Mouse (Mus musculus) adrenal gland, postnatal 36 days (tissue): Measurements from ENCODE around the gene Sugt1. TPM values are rescaled to one million over a fixed set of nuclear protein-coding genes. Genes with fewer than 3 reads are reported as not detected.

Experiments
- DNase-seq, 2 experiments: peaks; one replicate each; pipeline ENCODE4 v3.0.0; 2021; ENCODE audit warnings: mixed read lengths in 1 of 2
- total RNA-seq, 2 experiments: library from RNA; stranded (reverse); gene quantifications; 2 replicates each; pipeline ENCODE4 v1.2.3; 2021

The Sugt1 gene
- total RNA-seq, 2 experiments from 2014 or later = 96.7 to 149 TPM

DNA sequence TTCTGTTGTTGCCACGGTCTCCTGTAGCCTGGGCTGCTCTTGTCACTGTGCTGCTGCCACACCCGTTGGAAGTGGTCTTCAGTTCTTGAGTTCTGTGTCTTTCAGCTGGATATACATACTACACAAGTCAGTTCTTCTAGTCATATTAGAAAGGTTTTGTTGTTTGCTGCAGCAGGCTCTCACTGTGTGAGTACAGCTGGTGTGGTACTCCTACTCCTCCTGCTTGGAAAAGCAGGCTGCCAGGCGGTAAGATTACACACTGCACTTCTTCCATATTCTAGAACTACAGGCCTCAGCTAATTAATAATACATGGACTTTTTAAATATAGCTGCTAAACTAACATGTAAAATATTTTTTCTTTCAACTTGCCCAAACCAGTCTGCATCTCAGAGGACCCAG, 19.4 kb downstream of the Sugt1 start:
- no peak for DNase-seq

DNA sequence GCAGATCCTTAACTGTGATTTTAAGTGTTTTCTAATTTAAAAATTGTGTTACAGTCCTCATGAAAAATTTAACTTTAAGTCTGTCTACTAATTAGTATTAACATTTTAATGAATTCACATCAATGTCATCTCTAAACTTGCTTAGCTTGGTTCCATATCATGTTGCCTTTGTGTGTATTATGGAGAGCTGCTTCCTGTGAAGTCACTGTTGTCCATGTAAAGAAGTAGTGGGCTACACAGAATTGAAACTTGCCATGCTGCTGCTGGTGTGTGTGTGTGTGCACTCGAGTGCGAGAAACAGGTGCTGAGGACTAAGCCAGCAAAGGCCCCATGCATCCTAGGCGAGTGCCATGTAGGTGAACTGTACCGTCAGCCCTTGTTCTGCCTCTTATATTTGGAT, 19.9 kb downstream of the Sugt1 start:
- no peak for DNase-seq

DNA sequence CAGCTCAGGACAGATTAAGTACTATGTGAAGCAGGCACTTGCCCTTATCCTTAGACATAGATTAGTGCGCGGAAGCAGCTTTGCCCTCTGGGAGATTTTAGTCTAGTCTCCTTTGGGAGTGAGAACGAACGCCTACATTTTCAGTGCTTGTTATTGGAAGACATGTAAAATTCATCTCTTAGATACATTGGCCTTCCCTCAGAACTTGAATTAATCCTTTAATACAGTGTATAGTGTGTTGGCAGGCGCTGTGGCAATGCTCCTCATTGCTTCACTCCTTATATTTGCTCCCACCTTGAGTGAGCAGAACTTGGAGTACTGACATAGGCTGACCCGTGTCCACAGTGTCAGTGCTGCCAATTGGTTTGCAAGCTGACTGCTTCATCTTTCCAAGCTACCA, 20.8 kb downstream of the Sugt1 start:
- no peak for DNase-seq

DNA sequence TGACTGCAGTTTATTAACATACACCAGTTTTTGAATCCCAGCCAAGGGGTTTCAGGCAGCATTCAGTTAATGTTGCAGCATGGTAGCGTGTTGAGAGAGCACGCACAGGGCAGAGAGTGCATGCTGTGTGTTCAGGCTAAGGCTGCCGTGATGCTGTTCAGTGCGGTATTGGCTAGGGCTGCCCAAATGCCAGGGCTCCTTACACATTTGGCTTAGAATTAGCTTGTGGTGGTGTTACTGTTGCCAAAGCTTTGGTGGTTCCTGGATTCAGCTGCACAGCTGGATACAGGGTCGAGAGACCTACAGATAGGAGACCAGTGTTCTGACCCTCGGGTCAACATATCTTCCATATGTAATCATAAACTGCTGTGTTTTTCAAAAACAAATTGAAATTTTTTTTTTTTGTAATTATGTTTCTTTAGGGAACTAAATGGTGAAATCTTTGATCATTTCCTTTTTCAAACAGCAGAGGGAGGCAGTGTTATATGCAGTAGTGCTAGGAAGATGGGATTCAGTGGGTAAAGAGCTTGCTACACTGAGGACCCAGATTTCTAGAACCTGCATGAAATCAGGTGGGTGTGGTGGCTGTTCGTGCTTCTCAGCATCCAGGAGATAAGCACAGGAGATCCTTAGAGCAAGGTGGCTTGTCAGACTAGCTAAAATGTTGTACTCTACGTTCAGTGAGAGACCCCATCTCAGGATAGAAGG, 29.8 kb downstream of the Sugt1 start:
- no peak for DNase-seq

DNA sequence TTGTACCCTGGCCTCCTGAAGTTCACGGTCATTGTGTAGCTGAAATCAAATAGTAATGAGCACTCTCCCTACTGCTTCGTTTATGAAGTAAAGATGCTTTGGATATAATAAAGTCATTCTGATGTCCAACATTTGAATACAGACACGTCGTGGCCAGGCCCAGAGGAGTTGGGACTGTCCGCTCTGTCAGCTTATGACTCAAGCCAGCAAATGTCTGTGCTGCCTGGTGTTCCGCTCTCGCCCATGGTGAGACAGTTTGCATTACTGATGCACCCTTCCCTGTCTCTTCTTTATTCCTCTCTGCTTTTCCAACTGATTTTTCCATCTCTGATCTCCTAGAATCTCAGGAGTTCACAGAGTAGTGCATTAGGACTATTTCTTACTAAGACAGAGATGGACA, 32.3 kb downstream of the Sugt1 start:
- DNase-seq = no peak

DNA sequence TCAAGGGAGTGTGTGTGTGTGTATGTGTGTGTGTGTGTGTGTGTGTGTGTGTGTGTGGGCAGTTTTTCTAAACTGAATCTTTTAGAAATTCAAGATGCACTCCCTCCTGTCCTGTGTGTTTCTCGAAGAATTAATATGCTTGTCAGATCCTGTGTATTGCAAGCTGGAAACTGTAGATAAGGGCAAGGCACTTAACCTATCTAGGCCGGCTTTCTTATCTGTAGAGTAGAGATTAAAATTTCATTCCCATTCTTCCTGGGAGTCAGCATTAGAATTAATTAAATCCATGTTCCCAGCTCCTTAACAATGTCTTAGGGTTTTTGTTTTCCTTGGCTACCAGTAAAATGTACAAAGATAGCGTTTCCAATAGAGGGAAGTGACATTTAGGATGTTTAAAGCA, 33.7 kb downstream of the Sugt1 start:
- DNase-seq = no peak

DNA sequence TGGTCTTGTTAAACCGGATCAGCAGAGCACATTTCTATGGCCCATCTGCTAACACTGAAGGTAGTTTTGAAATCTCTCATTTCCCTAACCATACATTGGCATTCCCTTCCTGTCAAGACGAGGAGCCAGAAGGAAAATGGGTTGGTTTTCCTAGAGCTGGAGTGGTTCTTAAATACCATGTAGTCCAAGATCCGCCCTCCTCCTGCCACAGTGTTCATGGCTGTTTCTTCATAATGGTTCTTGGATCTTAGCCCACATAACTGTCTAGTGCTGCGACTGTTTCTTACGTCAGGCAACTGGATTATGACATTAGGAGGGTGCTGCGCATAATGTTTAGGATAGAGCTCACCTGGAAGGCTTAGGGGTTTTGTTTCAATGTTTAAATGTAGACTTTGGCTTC, 44.8 kb downstream of the Sugt1 start:
- no peak for DNase-seq

DNA sequence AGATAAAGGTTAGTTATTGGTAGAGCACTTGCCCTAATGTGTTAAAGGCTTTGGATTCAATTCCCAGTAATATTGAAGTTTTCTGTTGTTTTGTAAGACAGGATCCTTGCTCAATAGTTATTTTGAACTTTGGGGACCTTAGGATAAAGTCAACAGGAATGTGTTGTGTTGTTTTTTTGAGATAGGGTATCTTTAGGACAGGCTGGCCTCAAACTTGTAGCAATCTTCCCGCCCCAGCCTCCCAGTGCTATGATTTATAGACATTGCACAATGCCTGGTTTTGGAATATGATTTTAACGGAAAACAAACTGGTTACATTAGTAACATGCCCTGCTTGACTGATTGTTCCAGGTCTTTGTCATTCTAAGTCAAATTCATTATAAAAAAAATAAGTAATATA, 45.7 kb downstream of the Sugt1 start:
- peak; percentile 26 to 28 for DNase-seq

DNA sequence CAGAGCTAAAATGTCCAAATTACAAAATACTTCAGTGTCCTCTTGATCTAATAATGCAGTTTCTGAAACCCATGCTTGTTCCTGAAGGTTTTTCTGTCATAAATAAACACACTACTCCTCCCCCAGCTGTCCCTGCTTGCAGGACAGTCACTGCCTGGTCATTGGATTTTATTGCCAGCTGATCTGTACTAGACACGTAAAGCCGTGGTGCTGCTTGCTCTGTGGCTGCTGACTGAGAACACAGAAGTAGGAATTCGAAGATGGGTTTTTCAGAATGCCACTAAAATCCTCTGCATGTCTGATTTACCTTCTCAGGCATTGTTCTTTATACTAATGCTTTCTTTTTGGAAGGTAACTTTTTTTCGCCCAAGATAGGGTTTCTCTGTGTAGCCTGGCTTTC, 49.3 kb downstream of the Sugt1 start:
- DNase-seq = peak in 1 of 2 experiments; percentile 28

DNA sequence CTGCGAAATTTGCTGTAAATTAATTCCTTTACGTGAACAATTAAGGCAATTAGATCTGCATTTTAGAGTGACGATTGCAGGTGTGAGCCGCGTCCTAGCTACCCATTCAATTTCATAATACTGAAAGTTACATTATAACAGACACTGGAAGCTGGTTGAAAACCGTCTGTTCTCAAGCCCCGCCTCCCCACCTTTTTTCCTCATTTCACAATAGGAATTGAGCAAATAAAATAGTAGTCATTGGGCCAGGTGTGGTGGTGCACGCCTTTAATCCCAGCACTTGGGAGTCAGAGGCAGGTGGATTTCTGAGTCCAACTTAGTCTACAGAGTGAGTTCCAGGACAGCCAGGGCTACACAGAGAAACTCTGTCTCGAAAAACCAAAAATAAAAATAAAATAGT, 54.6 kb downstream of the Sugt1 start:
- no peak for DNase-seq

DNA sequence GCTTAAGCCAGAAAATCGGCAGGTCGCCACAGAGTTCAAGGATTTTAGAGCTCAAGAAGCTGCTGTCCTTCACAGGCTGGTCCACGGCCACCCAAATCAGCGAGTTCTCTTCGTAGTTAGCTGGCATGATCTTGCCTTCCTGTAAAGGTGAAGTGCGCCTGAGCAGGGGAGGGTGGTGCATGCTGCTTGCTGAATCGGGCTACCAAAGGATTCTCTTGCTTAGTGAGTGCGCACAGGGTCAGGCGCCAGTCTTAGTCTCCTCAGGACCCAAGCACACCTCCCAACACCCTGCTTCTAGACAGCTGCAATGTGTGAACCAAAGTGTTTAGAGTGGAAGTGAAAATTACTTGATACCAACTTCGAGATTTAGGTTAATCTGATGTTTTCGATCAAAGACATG, 57.9 kb downstream of the Sugt1 start:
- no peak for DNase-seq

DNA sequence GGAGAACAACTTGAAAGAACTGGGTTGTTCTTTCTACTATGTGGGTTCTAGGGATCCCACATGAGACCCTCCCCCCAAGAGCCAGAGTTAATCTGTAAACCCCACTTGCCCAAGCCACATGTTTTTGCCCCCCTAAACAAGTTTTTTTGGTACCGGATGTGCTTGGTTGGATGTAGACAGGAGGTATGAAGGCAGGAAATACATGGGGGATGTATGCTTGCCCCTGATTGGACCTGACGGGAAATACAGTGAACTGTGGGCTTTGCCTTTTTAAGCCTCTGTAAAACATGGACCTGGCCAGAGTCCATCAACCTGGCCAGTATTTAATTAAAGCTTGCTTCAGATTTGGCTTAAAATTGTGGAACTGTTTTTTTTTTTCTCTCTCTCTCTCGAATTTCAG, 62.2 kb downstream of the Sugt1 start:
- no peak for DNase-seq

DNA sequence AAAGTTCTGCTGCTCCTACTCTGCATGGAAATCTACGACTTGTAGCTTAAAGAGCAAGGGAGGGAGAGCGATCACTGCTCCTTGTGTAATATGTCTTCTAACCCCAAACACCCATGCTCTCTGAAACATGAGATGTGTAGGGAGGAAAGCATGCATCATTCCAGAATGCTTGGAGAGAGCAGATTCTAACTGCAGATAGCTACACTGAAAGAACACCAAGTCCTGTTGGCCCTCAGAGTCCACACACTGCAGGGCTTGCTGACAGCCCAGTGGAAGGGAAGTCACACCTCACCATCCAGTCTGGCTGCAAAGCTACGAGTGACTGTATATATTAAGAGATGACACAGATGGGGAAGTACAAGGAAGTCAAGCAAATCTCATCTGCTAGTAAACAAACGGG, 65.2 kb downstream of the Sugt1 start:
- no peak for DNase-seq

DNA sequence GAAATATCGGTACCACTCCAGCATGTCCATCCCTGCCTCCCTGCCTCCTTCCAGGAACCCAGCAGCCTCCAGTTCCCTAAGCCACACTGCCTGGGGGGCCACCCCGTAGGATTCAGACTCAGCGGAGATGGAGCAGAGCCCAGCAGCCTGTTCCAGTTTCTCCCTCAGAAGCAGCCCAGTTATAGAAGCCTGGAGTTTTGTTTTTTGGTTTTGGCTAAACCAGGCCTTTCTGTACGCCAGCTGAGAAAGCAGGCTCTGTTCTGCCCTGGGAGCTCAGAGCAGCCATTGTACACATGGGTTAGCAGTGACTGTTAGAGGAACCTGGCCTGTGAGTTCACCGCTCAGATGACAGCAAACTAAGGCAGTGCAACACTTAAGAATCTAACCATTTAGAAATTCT, 70.8 kb downstream of the Sugt1 start:
- DNase-seq = no peak

DNA sequence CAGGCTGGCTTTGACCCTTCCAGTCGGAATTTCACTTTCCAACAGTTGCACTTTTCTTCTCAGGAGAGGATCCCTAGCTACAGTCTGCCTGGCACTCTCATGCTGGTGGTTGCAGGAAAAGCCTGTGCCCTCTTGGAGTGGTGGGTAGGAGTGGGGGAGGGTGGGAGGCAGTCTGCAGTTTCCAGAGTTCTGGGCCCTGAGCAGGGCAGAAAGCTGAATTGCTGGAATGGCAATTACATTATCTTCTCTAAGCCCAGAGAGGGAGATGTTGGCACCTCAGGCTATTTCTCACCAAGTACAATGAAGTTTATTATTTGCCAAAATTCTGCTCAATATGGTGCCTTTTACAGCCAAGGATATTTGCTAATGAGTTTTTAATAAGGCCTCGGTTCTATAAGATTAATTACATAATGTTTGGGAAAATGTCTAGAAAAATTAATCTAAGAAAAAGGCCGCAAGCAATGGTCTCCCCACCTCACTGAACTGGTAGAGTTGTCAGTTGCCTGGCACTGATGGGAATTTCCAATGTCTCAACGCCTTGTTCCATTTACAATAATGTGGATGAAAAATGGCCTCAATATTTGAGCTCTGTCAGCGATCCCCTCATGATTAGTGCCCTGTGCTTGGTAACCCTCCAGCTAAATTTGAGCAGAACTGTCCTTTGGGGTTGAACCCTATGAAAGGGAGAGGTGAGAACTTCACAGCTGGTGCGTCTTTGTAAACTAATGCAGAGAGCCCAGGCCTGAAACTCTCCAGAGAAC, 71.4 kb downstream of the Sugt1 start:
- DNase-seq = no peak

DNA sequence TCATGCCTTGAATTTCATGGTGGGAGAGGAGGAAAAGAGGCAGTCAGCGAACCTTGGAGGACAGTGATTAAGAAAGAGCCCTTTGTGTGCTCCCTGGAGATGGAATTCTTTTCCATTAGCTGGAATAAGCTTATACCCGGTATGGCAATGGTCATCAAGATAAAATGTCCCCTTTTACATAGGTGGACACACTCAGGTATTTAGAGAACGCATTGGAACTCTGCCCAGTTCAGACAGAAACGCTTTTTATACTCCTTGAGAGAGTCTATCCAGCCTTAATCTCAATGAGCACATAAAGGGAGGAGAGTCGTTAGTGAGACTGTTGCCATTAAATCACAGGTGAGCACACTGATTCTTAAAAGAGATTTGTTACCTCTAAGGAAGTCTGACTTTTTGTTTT, 73.0 kb downstream of the Sugt1 start:
- no peak for DNase-seq

DNA sequence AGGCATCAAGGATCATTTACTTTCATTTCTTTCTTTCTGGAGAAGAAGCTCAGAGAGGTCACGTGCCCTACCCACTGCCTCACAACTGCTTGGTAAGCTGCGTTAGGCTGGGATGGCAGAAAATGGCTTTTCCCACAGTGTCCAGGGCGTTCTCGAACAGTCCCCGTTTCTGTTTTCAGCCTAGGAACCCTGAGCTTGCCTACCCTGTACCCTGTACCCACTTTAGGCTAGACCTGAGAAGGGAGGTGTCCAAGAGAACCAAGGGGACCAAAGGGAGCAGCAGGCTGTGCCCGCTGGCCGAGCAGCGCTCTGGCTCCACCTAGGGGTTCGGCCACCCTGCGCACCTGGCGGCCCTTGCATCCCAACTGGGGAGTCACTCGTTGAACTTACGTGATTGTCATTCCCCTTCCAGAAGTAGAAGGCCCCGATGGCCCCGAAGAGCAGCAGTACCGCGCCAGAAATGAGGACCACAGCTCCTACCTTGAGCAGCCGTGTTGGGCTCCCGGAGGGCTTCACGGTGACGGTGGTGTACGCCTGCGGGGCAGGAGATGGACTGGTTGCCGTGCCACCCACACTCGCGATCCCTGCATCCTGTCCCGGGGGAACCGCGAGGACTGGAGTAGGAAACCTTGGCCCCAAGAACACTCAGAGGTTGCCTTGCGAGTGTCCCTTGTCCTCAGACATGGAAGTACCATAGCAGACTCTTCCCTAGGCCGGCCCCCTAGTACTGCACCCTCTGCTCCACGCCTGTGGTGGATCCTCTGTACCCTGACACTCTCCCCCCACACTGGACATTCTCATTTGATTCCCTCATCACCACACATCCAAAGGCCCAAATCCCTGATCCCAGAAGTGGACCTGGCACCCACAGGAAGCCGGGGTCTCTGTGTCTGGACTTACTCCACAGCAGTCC, 73.8 kb downstream of the Sugt1 start:
- DNase-seq = peak; percentile 80 to 87

DNA sequence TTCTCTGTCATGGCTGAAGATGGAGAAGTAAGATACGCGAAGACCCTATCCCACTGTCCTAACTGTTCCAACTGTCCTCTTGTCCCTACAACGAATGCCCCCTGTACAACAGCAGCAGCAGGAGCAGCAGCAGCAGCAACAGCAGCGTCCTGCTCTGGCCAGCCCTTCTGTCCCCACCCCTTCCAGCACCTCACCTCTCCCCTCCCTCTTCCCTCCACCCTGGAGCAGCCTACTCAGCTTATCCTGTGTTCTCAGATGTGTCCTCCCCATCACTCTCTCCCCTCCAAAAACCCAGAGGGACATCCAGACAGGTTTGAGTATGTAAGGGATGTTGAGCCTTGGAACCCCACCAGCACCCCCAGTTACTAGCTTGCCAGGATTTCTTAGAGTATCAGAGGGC, 74.5 kb downstream of the Sugt1 start, which contains the start of gene Cnmd:
Cnmd (minus strand) TSS at position 170 of the 400 bp plus-strand sequence.
- no peak for DNase-seq

DNA sequence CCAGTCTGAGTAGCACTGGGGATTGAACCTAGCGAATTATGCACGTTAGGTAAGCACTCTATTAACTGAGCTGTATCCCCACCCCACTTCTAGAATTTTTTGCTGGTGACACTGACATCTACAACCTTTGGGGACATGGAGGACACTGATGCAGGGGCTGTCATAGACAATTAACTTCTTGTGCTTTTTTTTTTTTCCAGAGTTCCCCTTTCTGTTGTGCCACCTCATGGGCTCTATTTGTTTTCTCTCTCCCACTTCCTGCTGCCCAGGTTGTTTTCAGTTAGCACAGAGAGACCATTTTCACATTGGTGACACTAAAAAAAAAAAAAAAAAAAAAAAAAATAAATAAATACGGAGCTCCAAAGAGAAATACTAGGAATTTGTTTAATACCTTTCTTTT, 83.5 kb downstream of the Sugt1 start:
- DNase-seq = no peak

DNA sequence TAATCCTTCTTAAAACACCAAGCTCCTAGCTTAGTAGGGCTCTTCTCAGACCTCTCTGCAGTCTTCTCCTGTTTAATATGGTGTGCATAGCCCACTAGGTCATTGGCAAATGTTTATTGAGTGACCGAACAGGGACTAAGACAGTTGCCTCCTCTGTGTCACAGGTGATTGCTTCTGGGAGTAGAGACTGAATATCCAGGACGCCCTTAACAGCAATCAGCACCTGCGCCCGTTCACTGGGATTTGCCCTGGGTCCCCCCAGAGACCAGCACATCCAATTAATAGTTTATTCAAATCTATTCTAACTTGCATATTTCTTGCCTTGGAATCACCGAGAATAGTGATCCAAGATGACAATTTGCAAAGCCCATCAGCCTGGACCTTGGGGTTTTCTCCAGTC, 85.1 kb downstream of the Sugt1 start:
- DNase-seq = no peak

DNA sequence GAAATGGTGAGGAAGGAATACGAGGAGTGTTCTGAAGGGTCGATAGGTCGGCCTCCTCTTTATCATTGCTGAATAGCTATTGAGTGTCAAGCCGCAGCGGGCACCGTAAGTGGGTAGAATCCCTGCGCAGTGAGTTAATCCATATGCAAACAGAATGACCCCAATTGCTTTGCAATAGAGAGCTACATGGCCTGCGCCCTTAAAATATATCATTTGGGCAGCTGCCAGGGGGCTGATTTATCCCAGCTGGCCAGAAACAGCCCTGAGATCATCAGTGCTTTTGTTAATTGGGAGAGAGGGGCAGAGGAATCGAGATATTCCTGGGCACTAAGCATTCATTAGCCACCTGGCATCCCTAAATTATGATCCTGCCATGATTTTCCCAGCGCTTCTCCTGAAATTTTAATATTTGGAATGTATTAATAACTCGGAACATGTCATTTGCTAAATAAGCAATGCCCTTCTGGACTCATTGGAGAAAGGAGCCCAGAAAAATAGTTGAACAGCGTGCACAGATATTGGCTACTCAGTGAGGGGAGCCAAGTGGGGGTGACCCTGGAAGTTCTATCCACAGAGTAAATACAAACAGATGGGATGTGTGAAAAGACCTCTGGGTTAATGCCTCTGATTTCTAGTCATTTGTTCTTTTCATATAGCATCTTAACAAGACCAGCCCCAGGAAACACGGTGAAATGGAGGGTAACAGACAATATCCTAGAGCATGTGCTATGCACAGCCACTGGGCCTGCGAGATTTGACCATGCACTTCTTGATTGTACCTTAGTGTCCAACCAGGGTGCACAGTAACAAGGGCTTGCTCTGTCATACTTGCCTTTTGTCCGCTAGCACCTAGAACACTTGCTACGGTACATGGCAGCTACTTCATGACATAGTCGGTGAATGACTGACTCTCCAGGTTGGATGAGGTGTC, 85.9 kb downstream of the Sugt1 start:
- DNase-seq = no peak
